Mouse (Mus musculus): ENCODE data around the gene Stat2. TPM values are rescaled to one million over a fixed set of nuclear protein-coding genes. Genes with fewer than 3 reads are reported as not detected.
A peak's percentile ranks its signal among the peaks of the same experiment; 100 is the strongest.

The Stat2 gene
- polyA plus RNA-seq, 1 experiment from 2014 or later = 13.8 TPM

GRCm38 (mm10) chr10:128243252-128243651, 27.1 kb upstream of the Stat2 start:
- no peak for TF ChIP-seq CTCF (IDR thresholded peaks at IDR 0.05; ENCODE audit: low read depth)
- H3K27ac ChIP-seq (ENCODE audit: low read depth) = no peak overlapping the region
- H3K4me3 ChIP-seq (ENCODE audit: low read depth, low read length) = no peak overlapping the region
- H3K36me3 ChIP-seq (ENCODE audit: insufficient read depth) = peaks cover 88% of the 10 kb centered on the region
- ATAC-seq (ENCODE audit: insufficient read depth) (no peak), DNase-seq (no peak)
- H3K9ac ChIP-seq = no peak overlapping the region
- WGBS = 88% methylated on average over 8 of the region's 8 CpGs
- no peaks in the 10 kb centered on the region for H3K9me3 ChIP-seq (ENCODE audit: low read depth, low read length)
- no peaks in the 10 kb centered on the region for H3K27me3 ChIP-seq (ENCODE audit: insufficient read depth, low read length)
- H3K4me1 ChIP-seq (ENCODE audit: insufficient read depth) = no peaks in the 10 kb centered on the region
- H3K4me2 ChIP-seq = no peak overlapping the region

- ATAC-seq (ENCODE audit: insufficient read depth) = no peak
- no peaks in the 10 kb centered on the region for H3K9me3 ChIP-seq (ENCODE audit: low read depth, low read length)
- H3K4me2 ChIP-seq = no peak overlapping the region
- H3K36me3 ChIP-seq (ENCODE audit: insufficient read depth) = peaks cover 96% of the 10 kb centered on the region
- H3K4me1 ChIP-seq (ENCODE audit: insufficient read depth) = no peaks in the 10 kb centered on the region
- no peaks in the 10 kb centered on the region for H3K27me3 ChIP-seq (ENCODE audit: insufficient read depth, low read length)
- H3K27ac ChIP-seq (ENCODE audit: low read depth) = no peak overlapping the region
- no peak overlapping the region for H3K9ac ChIP-seq
- TF ChIP-seq CTCF (IDR thresholded peaks at IDR 0.05; ENCODE audit: low read depth) = no peak
- 92% methylated on average over 15 of the region's 15 CpGs for WGBS
- no peak overlapping the region for H3K4me3 ChIP-seq (ENCODE audit: low read depth, low read length)
- DNase-seq = no peak
These were observed 26.2 kb upstream of the Stat2 start for GRCm38 (mm10) chr10:128244121-128244520.

GRCm38 (mm10) chr10:128247020-128247732, 23.2 kb upstream of the Stat2 start:
- Histone ChIP-seq H3K27ac (ENCODE audit: low read depth) (peak overlapping the region; percentile 71; the same call in 1 of the 2 replicates), H3K4me3 (ENCODE audit: low read depth, low read length) (no peak overlapping the region), H3K9ac (no peak overlapping the region), H3K4me1 (ENCODE audit: insufficient read depth) (no peaks in the 10 kb centered on the region), H3K36me3 (ENCODE audit: insufficient read depth) (peaks cover 99% of the 10 kb centered on the region), H3K27me3 (ENCODE audit: insufficient read depth, low read length) (no peaks in the 10 kb centered on the region), H3K9me3 (ENCODE audit: low read depth, low read length) (no peaks in the 10 kb centered on the region), H3K4me2 (peak overlapping the region; percentile 38)
- WGBS = 78% methylated on average over 17 of the region's 17 CpGs
- no peak for TF ChIP-seq CTCF (IDR thresholded peaks at IDR 0.05; ENCODE audit: low read depth)
- no peak for ATAC-seq (ENCODE audit: insufficient read depth)
- DNase-seq = peak; percentile 65

- no peak overlapping the region for H3K4me2 ChIP-seq
- no peak for TF ChIP-seq CTCF (IDR thresholded peaks at IDR 0.05; ENCODE audit: low read depth)
- no peaks in the 10 kb centered on the region for H3K9me3 ChIP-seq (ENCODE audit: low read depth, low read length)
- H3K36me3 ChIP-seq (ENCODE audit: insufficient read depth) = peaks cover 78% of the 10 kb centered on the region
- no peaks in the 10 kb centered on the region for H3K4me1 ChIP-seq (ENCODE audit: insufficient read depth)
- no peaks in the 10 kb centered on the region for H3K27me3 ChIP-seq (ENCODE audit: insufficient read depth, low read length)
- H3K9ac ChIP-seq = no peak overlapping the region
- no peak overlapping the region for H3K4me3 ChIP-seq (ENCODE audit: low read depth, low read length)
- H3K27ac ChIP-seq (ENCODE audit: low read depth) = no peak overlapping the region
- WGBS = 91% methylated on average over 13 of the region's 13 CpGs
- no peak for ATAC-seq (ENCODE audit: insufficient read depth)
- DNase-seq = no peak
These were observed 19.8 kb upstream of the Stat2 start for GRCm38 (mm10) chr10:128250565-128250964.

DNA sequence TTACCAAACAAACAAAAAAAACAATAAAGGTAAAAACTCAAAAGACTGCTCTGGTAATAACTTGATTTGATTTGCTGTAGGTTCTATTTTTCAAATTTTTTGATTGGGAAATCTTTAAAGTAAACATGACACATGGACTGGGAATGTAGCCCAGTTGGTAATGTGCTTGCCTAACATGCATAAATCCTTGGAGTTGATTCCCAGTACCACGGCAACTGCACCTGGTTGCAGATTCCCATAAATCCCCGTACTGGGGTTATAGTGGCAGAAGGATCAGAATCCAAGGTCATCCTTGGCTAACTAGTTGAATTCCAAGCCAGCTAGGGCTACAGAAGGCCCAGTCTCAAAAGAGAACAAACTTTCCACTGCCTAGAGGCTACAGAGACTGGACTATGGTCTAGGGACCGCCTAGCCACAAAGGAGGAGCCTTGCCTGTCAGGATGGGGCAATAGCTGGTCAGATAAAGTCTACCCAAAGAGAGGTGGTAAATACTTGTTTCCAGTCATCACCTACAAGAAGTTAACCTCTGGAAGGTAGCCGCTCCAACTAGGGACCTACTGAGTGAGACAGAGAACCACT, 16.6 kb upstream of the Stat2 start, which contains the start of gene Apon:
Apon (plus strand) TSS at position 420 of the 579 bp plus-strand sequence.
- H3K27me3 ChIP-seq (ENCODE audit: insufficient read depth, low read length) = no peaks in the 10 kb centered on the region
- 76% methylated on average over 4 of the region's 4 CpGs for WGBS

DNA sequence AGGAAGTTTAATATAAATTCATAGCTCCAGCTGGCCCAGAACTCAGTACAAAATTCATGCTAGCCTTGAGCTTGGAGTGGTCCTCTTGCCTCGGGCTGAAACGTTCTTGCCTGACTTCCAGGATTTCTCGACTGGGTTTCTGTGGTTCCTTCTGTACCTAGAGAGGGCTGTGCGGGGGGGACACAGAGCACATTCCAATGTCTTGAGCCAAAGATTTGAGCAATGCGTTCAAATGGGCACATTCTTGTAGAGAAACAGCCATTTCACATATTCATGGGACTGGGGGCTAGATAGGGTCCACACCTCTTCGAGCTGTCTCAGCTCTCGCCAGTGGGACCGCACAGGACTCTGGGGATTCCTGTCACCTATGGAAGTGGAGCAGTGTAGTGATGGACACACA, 14.4 kb upstream of the Stat2 start:
- no peaks in the 10 kb centered on the region for H3K4me1 ChIP-seq (ENCODE audit: insufficient read depth)
- no peak overlapping the region for H3K4me2 ChIP-seq
- no peak overlapping the region for H3K27ac ChIP-seq (ENCODE audit: low read depth)
- no peaks in the 10 kb centered on the region for H3K27me3 ChIP-seq (ENCODE audit: insufficient read depth, low read length)
- DNase-seq = no peak
- peaks cover 25% of the 10 kb centered on the region for H3K36me3 ChIP-seq (ENCODE audit: insufficient read depth)
- no peak overlapping the region for H3K4me3 ChIP-seq (ENCODE audit: low read depth, low read length)
- no peak for TF ChIP-seq CTCF (IDR thresholded peaks at IDR 0.05; ENCODE audit: low read depth)
- 76% methylated on average over 8 of the region's 8 CpGs for WGBS
- no peak for ATAC-seq (ENCODE audit: insufficient read depth)
- H3K9ac ChIP-seq = no peak overlapping the region
- no peaks in the 10 kb centered on the region for H3K9me3 ChIP-seq (ENCODE audit: low read depth, low read length)

More for the DNA sequence above, 16.6 kb upstream of the Stat2 start, which contains the start of gene Apon:
- no peak within 1 kb of the TSS for H3K4me3 ChIP-seq (ENCODE audit: low read depth, low read length)
- DNase-seq = no peak
- TF ChIP-seq CTCF (IDR thresholded peaks at IDR 0.05; ENCODE audit: low read depth) = no peak
- H3K4me1 ChIP-seq (ENCODE audit: insufficient read depth) = no peaks in the 10 kb centered on the region
- peaks cover 46% of the 10 kb centered on the region for H3K36me3 ChIP-seq (ENCODE audit: insufficient read depth)
- H3K9ac ChIP-seq = no peak within 1 kb of the TSS
- H3K27ac ChIP-seq (ENCODE audit: low read depth) = no peak within 1 kb of the TSS
- H3K9me3 ChIP-seq (ENCODE audit: low read depth, low read length) = no peaks in the 10 kb centered on the region
- H3K4me2 ChIP-seq = no peak within 1 kb of the TSS
- no peak for ATAC-seq (ENCODE audit: insufficient read depth)

DNA sequence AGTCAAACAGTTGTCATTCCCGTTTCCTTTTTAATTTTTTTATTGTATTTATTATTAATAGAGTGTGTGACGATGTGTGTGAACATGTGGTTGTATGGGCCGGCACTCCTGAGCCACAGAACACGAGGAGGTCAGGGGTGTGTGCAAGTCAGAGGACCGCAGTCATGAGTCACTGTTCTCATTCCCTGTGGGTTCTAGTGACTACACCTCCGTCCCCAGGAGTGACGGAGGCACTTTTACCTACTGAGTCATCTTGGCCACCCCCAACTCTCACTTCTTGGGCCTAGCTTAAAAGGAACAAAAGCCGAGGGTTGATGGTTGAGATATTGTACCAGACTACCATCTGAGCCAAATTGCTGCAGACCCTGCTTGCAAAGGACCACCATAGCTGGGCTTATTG, 14.0 kb upstream of the Stat2 start:
- no peak for TF ChIP-seq CTCF (IDR thresholded peaks at IDR 0.05; ENCODE audit: low read depth)
- Histone ChIP-seq H3K27ac (ENCODE audit: low read depth) (no peak overlapping the region), H3K36me3 (ENCODE audit: insufficient read depth) (peaks cover 21% of the 10 kb centered on the region), H3K9me3 (ENCODE audit: low read depth, low read length) (no peaks in the 10 kb centered on the region), H3K27me3 (ENCODE audit: insufficient read depth, low read length) (no peaks in the 10 kb centered on the region), H3K4me3 (ENCODE audit: low read depth, low read length) (no peak overlapping the region), H3K4me2 (no peak overlapping the region), H3K9ac (no peak overlapping the region), H3K4me1 (ENCODE audit: insufficient read depth) (no peaks in the 10 kb centered on the region)
- ATAC-seq (ENCODE audit: insufficient read depth) = no peak
- WGBS = 70% methylated on average over 8 of the region's 8 CpGs
- no peak for DNase-seq

Measured in lung, embryonic 14.5 days (tissue).